Mouse (Mus musculus) lung, embryonic 16.5 days (tissue): ENCODE measurements around the gene Gm9857. TPM values are rescaled to one million over a fixed set of nuclear protein-coding genes. Genes with fewer than 3 reads are reported as not detected.
A peak's percentile ranks its signal among the peaks of the same experiment; 100 is the strongest.

Source experiments
- ATAC-seq: fragments of 200-750 bp; cut with Nextera tagmentation; 2 replicates; pipeline ENCODE4 v1.8.0; 2017; ENCODE audit warnings: low read depth, mild to moderate bottlenecking, moderate library complexity
- H3K27ac ChIP-seq: fragments of 300-500 bp; sonication (generic); 2 replicates; pipeline ENCODE4 v1.5.1; 2014; ENCODE audit warnings: mild to moderate bottlenecking, control low read depth, low read length
- H3K27me3 ChIP-seq: fragments of 300-500 bp; sonication (generic); 2 replicates; pipeline ENCODE4 v1.6.1; 2014; ENCODE audit warnings: low read depth, low read length, mixed read lengths; ENCODE audit not compliant: control insufficient read depth, insufficient read depth
- H3K36me3 ChIP-seq: fragments of 300-500 bp; sonication (generic); 2 replicates; pipeline ENCODE4 v1.6.1; 2014; ENCODE audit warnings: low read length; ENCODE audit not compliant: control insufficient read depth, insufficient read depth
- H3K4me1 ChIP-seq: fragments of 300-500 bp; sonication (generic); replicated peaks from 2 replicates; pipeline ENCODE4 v1.6.1; 2014; ENCODE audit warnings: low read length, mixed read lengths; ENCODE audit not compliant: control insufficient read depth, insufficient read depth
- H3K4me2 ChIP-seq: fragments of 300-500 bp; sonication (generic); 2 replicates; pipeline ENCODE4 v1.6.1; 2014; ENCODE audit warnings: low read depth, low read length, control low read depth
- H3K4me3 ChIP-seq: fragments of 300-500 bp; sonication (generic); 2 replicates; pipeline ENCODE4 v1.5.1; 2014; ENCODE audit warnings: mild to moderate bottlenecking, low read length, control low read depth
- H3K9ac ChIP-seq: fragments of 300-500 bp; sonication (generic); 2 replicates; pipeline ENCODE4 v1.6.1; 2014; ENCODE audit warnings: low read length, control low read depth
- H3K9me3 ChIP-seq: fragments of 300-500 bp; sonication (generic); 2 replicates; pipeline ENCODE4 v1.6.1; 2016; ENCODE audit warnings: low read length; ENCODE audit not compliant: control insufficient read depth
- WGBS: fragments of 180-500 bp; shearing (Covaris S2); extraction: QIAGEN DNeasy Blood & Tissue Kit; methylation state at CpG from one replicate; pipeline ENCODE4 v1.1.7; 2014; 5-methylcytosine and 5-hydroxymethylcytosine counted together
- polyA plus RNA-seq: library from polyadenylated mRNA; unstranded; fragments of >200 nt; fragmentation: Nextera tagmentation; extraction: Ambion mirVana; gene quantifications from 2 replicates; pipeline ENCODE4 v1.2.1, GENCODE M21; 2015

The Gm9857 gene
- polyA plus RNA-seq, result not detected in 2 replicates

DNA sequence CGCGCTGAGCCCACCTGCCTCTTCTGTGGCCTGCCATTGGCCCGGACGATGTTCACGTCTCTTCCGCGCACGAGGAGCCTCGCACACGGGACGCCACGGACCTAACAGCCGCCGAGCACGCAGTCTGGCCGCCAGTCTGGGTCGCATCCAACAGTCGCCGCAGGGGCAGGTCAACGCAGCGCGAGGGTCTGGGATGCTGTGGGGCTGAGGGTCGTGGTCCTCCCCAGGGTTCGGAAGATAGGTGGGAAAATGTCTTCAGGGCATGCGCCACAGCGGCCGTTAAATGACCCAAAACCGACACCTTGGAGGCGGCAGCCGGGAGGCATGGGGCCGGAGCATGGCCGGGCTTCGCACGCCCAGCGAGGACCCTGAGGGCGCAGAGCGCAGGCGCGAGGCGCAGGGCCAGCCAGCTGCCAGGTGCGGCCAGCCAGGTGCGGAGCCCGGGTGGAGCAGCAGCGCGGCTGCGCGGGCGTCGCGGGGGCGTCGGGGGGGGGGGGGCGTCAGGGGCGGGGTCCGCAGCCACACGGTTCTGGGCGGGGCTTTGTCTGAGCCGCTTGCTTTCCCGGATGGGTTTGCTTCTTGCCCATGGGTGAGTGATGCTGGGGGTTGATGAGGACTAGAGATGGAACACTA lies at the start of gene Gm9857:
TSS of gene Gm9857 (minus strand) at position 445 of the 633 bp plus-strand sequence.
- 48% methylated on average over 42 of the region's 59 CpGs for WGBS
- Histone ChIP-seq H3K9me3 (no peaks in the 10 kb centered on the region), H3K27me3 (no peaks in the 10 kb centered on the region), H3K36me3 (no peaks in the 10 kb centered on the region), H3K4me2 (peak within 1 kb of the TSS; percentile 59), H3K4me1 (no peaks in the 10 kb centered on the region), H3K4me3 (peak within 1 kb of the TSS; percentile 37), H3K9ac (no peak within 1 kb of the TSS), H3K27ac (no peak within 1 kb of the TSS)
- peak; percentile 72; the same call in 1 of the 2 replicates for ATAC-seq

DNA sequence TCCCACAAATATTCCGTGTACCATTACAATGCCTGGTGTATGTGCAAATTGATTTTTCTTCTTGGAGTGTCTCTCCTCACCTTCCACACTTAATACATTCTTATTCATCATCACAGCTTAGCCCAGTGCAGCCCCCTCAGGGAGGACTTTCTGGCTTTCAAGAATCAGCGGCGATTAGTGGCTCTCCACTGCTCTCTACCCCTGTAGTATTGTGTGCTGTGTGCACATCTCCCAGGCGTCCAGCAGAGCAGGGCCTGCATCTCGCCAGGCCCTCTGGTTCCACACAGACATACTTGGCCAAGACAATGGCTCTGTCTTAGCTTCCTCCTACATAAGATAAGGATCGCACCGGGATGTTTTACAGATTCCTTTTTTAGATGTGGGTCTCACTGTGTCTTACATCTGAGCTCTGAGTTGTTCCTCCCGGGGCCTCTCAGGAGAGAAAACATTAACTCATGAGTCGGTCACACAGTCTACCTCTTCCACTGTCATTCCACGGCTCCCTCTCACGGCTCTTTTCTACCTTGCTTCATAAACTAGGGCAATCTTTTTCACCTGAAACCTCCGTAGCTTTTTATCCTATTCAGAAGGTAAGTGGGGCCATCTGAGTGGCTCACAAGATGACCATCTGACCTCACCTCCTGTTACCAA lies 46.9 kb upstream of the Gm9857 start:
- no peak for ATAC-seq
- H3K27me3 ChIP-seq, result no peaks in the 10 kb centered on the region
- 73% methylated on average over 12 of the region's 12 CpGs for WGBS
- no peak overlapping the region for H3K4me3 ChIP-seq
- no peaks in the 10 kb centered on the region; the same call in 1 of the 2 replicates for H3K36me3 ChIP-seq
- no peak overlapping the region for H3K9ac ChIP-seq
- no peaks in the 10 kb centered on the region for H3K9me3 ChIP-seq
- no peaks in the 10 kb centered on the region for H3K4me1 ChIP-seq
- no peak overlapping the region for H3K4me2 ChIP-seq
- H3K27ac ChIP-seq, result no peak overlapping the region

DNA sequence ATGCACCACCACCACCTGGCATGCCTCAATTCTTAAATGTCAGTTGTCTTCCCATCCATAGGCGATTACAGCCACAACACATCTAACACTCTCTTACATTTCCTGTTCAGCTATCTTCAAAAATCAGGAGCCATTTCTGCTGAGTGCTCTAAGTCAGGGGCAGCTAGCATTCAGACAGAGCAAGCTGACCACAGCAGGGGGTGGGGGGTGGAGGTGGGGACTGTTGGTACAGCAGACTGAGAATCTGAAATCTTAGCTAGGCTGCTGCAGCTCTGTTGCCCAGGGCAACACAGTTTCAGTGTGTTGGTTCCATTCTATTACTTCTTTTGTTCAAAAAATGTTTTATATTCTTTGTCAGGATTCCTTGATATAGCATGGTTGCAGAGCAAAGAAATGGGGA lies 46.3 kb upstream of the Gm9857 start:
- H3K9me3 ChIP-seq, result no peaks in the 10 kb centered on the region
- 73% methylated on average over 1 of the region's 1 CpGs for WGBS
- no peak for ATAC-seq
- H3K27me3 ChIP-seq, result no peaks in the 10 kb centered on the region
- no peak overlapping the region for H3K9ac ChIP-seq
- no peaks in the 10 kb centered on the region for H3K4me1 ChIP-seq
- no peak overlapping the region for H3K4me3 ChIP-seq
- H3K27ac ChIP-seq, result no peak overlapping the region
- no peaks in the 10 kb centered on the region; the same call in 1 of the 2 replicates for H3K36me3 ChIP-seq
- H3K4me2 ChIP-seq, result no peak overlapping the region

DNA sequence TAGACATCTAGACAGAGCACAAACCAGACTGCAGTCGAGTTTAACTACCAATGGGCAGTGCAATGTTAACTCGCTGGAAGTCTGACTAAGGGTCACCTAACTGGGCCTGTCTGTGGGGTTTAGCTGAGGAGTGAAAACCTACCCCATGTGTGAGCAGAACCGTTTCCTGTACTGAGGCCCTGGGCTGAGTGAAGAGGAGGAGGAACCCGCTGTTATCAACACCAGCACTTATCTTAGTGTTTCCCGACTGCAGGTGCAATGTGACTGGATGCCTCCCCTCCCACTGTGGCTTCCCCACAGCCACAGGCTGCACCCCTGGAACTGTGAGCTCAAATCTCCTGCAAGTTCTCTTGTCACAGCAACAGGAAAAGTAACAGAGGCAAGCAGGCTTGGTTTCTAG lies 43.7 kb upstream of the Gm9857 start:
- WGBS, result 51% methylated on average over 5 of the region's 5 CpGs
- no peaks in the 10 kb centered on the region for H3K27me3 ChIP-seq
- ATAC-seq, result no peak
- peaks cover 9% of the 10 kb centered on the region for H3K36me3 ChIP-seq
- H3K4me2 ChIP-seq, result no peak overlapping the region
- H3K27ac ChIP-seq, result no peak overlapping the region
- H3K9me3 ChIP-seq, result no peaks in the 10 kb centered on the region
- H3K9ac ChIP-seq, result no peak overlapping the region
- no peaks in the 10 kb centered on the region for H3K4me1 ChIP-seq
- H3K4me3 ChIP-seq, result no peak overlapping the region

DNA sequence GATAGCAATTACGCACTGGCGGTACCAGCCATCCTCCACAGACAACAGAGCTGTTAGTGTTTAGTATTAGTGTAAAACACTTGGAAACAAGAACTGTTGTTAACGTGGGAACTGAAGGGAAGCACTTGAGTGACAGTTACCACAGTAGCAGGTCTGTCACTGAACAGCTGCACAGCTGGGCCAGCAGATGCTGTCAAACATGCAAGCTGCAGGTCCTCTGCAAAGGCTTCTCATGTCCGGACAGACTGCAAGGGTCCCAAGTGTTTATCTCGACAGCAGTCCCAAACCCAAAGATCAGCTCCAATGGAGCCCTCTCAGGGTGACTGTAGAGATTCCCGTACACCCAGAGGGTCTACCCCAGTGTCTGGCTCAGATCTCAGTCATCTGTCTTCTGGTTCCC lies 41.7 kb upstream of the Gm9857 start:
- no peaks in the 10 kb centered on the region for H3K9me3 ChIP-seq
- ATAC-seq, result no peak
- H3K27me3 ChIP-seq, result no peaks in the 10 kb centered on the region
- no peak overlapping the region for H3K9ac ChIP-seq
- H3K4me2 ChIP-seq, result no peak overlapping the region
- no peak overlapping the region for H3K27ac ChIP-seq
- WGBS, result 71% methylated on average over 6 of the region's 6 CpGs
- H3K36me3 ChIP-seq, result peaks cover 15% of the 10 kb centered on the region
- H3K4me3 ChIP-seq, result no peak overlapping the region
- no peaks in the 10 kb centered on the region for H3K4me1 ChIP-seq

DNA sequence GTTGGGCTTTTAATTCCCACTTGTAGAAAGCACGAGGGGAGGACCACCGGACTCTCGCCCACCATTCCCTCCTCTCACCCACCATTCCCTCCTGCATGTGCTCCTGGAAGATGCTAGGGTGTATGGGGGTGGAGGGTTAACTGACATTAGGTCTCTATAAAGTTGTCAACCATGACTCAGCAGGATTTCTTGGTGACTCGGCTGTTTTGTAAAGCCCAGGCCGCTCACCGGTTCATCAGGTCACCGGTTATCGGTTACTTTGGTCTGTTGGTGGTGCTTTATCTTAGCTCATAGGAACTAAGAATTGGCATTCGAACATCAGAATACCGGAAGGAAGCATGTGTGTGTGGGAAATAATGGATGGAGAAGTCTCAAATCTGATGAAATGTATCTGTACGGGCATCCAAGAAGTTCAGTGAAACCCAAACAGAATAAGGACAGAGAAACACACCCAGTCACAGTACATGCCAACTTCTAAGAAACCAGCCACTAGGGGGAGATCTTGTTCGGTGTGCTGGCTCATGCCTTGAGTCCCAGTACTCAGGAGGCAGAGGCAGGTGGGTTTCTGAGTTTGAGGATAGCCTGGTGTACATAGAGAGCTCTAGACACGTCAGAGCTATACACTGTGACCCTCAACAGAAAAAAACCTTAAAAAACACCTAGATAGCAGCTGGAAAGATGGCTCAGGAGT lies 37.2 kb upstream of the Gm9857 start:
- Histone ChIP-seq H3K9me3 (no peaks in the 10 kb centered on the region), H3K4me2 (no peak overlapping the region), H3K9ac (no peak overlapping the region), H3K27ac (no peak overlapping the region), H3K27me3 (no peaks in the 10 kb centered on the region), H3K4me1 (no peaks in the 10 kb centered on the region), H3K36me3 (peaks cover 15% of the 10 kb centered on the region), H3K4me3 (no peak overlapping the region)
- no peak for ATAC-seq
- WGBS, result 93% methylated on average over 13 of the region's 13 CpGs

DNA sequence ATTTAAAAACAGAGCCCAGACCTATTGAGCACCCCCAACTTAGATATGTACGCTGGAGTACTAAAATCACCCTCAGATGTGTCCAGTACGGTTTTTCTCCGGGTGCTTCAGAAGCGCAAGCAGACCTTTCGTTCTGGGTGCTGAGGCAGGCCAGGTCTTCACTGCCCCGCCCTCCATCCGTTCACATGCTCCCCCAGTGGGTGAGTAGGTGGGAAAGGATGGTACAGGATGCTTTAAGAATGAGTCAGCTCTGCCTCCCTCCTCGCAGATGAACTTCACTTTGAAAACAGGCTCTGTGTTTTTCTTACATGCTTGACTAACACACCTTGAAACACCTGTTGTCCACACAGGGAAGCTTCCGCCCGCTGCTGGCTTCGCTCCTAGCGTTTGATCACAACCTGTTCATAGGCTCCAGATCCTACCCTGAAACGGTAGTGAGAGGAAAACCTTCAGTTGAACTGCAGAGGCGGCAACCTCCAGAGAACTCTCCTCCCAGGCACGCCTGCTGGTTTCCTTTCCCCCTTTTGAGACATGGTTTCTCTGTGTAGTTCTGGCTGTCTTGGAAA lies 34.8 kb upstream of the Gm9857 start:
- no peak overlapping the region for H3K27ac ChIP-seq
- H3K9me3 ChIP-seq, result no peaks in the 10 kb centered on the region
- no peak for ATAC-seq
- 85% methylated on average over 15 of the region's 15 CpGs for WGBS
- H3K4me3 ChIP-seq, result no peak overlapping the region
- peaks cover 13% of the 10 kb centered on the region for H3K36me3 ChIP-seq
- H3K9ac ChIP-seq, result no peak overlapping the region
- no peaks in the 10 kb centered on the region for H3K4me1 ChIP-seq
- no peak overlapping the region for H3K4me2 ChIP-seq
- H3K27me3 ChIP-seq, result no peaks in the 10 kb centered on the region

DNA sequence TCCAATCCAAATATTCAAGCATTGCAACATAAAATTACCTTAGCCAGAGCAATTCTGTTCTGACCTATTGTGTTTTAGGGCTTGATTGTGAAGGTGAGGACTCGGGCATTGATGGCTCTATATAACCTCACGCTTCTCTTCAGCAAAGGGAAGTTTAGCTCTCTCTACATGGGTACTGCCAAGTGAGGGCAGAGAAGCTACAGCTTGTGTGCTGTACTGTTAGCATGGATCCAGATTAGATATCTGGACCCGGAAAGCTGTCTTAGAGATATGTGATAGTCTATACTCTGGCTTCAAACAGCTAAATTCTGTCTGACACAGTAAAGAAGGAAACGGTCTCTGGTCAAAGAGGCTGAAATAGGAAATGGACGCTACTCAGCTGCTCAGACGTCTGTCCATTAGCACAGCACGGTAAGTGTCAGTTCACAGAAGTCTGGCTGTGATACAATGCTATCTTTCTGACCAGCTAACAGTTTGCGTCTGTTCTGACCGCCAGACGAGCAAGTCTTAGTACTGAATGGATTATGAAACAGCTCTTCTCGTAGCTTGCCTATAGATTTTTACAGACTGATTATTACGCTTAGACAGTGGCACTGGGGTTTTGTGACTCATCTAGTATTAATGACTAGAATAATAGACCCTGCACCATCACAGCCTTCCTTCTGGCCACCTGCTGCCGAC lies 33.9 kb upstream of the Gm9857 start:
- 84% methylated on average over 13 of the region's 13 CpGs for WGBS
- H3K4me3 ChIP-seq, result no peak overlapping the region
- H3K4me2 ChIP-seq, result no peak overlapping the region
- H3K9ac ChIP-seq, result no peak overlapping the region
- ATAC-seq, result no peak
- no peaks in the 10 kb centered on the region for H3K4me1 ChIP-seq
- no peaks in the 10 kb centered on the region for H3K27me3 ChIP-seq
- peaks cover 9% of the 10 kb centered on the region for H3K36me3 ChIP-seq
- no peaks in the 10 kb centered on the region for H3K9me3 ChIP-seq
- H3K27ac ChIP-seq, result no peak overlapping the region

DNA sequence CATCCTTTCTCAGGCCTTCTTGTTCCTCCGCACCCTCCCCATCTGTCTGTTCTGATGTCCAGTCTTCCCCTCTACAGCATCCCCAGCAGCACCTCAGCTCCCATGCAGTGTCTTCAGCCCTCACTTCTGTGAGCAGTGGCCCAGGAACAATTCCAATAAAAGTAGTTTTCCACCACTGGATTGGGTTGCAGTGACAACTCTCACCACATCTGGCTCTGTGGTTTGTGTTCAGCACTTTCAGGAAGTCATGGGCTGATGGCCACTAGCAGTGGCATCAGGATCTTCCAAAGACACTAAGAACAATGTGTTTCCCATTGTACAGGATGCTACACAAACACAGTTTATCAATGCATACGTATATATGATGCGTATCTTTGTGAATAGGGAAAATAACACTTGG lies 25.8 kb upstream of the Gm9857 start:
- no peaks in the 10 kb centered on the region for H3K36me3 ChIP-seq
- H3K27ac ChIP-seq, result no peak overlapping the region
- no peak overlapping the region for H3K4me3 ChIP-seq
- ATAC-seq, result no peak
- H3K4me1 ChIP-seq, result peaks cover 9% of the 10 kb centered on the region
- no peak overlapping the region for H3K4me2 ChIP-seq
- no peak overlapping the region for H3K9ac ChIP-seq
- no peaks in the 10 kb centered on the region for H3K9me3 ChIP-seq
- WGBS, result 90% methylated on average over 3 of the region's 3 CpGs
- no peaks in the 10 kb centered on the region for H3K27me3 ChIP-seq
